Mouse (Mus musculus): ENCODE measurements around the gene Med14. TPM values are rescaled to one million over a fixed set of nuclear protein-coding genes. Genes with fewer than 3 reads are reported as not detected.

Gene Med14
- total and polyA plus RNA-seq, 2 experiments from 2014 or later = 9.2 to 31.8 TPM

DNA sequence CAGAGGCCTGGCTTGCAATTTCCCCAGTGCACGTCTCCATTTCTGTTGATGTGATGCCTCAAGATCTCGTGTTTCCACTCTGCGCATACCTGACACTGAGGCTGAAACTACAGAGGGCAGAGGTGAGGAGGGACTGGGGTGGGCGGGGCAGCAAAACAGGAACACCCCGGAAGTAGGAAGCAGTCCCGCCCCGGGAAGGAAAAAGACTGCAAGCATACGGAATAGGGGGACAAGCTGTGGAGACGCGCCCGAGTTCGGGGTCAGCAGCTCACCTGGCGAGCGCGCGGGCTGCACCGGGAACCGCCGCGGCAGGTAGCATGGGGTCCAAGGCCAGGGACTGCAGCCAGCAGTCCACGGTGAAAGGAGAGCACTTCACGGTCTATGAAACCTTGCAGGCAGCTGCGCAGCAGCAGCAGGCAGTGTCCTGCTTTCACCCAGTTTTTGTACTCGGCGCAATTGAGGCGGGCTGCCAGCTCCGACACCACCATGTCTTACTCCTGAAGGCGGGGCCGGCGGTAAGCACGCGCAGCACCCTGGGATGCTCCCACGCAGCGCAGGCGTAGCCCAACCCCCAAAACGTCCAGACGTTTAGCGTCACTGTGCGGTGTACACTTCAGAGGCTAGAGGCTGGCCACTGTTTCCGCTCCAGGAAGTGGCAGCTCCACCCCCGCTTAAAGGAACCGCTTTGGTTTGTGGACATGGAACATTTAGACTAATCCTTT is 88.7 kb downstream of the Med14 start, which contains the start of gene 1810030O07Rik:
TSS of gene 1810030O07Rik (minus strand) at position 615 of the 722 bp plus-strand sequence.
- Histone ChIP-seq H3K9ac (peak within 1 kb of the TSS; percentile 64), H3K4me1 (ENCODE audit: insufficient read depth) (no peaks in the 10 kb centered on the region), H3K4me2 (ENCODE audit: low read depth) (peak within 1 kb of the TSS; percentile 49), H3K27me3 (ENCODE audit: insufficient read depth, low read length) (no peaks in the 10 kb centered on the region), H3K4me3 (ENCODE audit: low read depth, low read length) (peak within 1 kb of the TSS; percentile 60), H3K27ac (ENCODE audit: low read depth, low read length) (peak within 1 kb of the TSS; percentile 85), H3K9me3 (ENCODE audit: low read length) (no peaks in the 10 kb centered on the region), H3K36me3 (ENCODE audit: insufficient read depth) (peaks cover 3% of the 10 kb centered on the region; the same call in 1 of the 2 replicates)
- no peak for TF ChIP-seq CTCF (IDR thresholded peaks at IDR 0.05; ENCODE audit: low read depth)
- 12% methylated on average over 42 of the region's 42 CpGs for WGBS
- ATAC-seq (peak; percentile 100), DNase-seq (peak; percentile 91)

DNA sequence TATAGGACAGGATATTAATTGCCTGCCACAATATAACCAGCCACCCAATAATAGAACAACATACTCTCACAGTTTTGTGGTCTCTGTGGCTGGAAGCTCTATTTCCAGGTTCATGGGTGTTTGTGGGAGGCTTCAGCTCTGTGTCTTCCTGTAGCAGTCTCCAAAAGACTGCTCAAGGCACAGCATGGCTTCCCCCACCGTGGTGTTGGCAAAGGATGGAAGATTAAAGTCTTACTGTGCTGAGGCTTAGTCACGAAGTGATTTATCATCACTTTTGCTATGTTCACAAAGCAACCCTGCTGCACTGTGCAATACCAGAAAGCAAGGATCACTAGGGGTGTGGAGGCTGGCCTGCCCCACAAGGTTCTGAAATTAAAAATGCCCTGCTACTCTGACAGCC is 108.0 kb downstream of the Med14 start:
- no peak overlapping the region for H3K27ac ChIP-seq (ENCODE audit: low read depth, low read length)
- no peak for TF ChIP-seq CTCF (IDR thresholded peaks at IDR 0.05; ENCODE audit: low read depth)
- no peaks in the 10 kb centered on the region for H3K9me3 ChIP-seq (ENCODE audit: low read length)
- no peaks in the 10 kb centered on the region for H3K4me1 ChIP-seq (ENCODE audit: insufficient read depth)
- H3K9ac ChIP-seq = no peak overlapping the region
- H3K4me2 ChIP-seq (ENCODE audit: low read depth) = no peak overlapping the region
- no peaks in the 10 kb centered on the region; the same call in 1 of the 2 replicates for H3K36me3 ChIP-seq (ENCODE audit: insufficient read depth)
- ATAC-seq = no peak
- no peak for DNase-seq
- H3K4me3 ChIP-seq (ENCODE audit: low read depth, low read length) = no peak overlapping the region
- WGBS = 66% methylated on average over 2 of the region's 2 CpGs
- H3K27me3 ChIP-seq (ENCODE audit: insufficient read depth, low read length) = no peaks in the 10 kb centered on the region

DNA sequence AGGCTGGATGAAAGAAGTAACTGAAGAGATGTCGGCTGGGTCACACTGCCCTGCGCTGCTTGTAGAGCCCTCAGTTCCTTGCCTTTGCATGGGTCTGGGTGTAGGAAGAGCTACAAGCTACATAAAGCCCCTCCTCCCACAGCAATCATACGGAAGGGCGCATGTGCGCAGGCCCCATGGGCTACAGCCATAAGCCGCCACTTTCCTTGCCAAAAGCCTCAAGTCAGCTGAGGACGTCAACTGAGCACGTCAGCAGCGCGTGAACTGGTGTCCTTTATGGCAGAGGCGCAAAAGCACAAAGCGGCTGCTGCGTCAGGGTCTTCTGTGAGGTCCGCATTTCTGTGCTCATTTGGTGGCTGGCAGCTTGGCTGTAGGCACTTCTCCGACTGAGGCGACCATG is 110.0 kb downstream of the Med14 start:
- Histone ChIP-seq H3K4me2 (ENCODE audit: low read depth) (no peak overlapping the region), H3K9ac (no peak overlapping the region), H3K4me3 (ENCODE audit: low read depth, low read length) (no peak overlapping the region), H3K36me3 (ENCODE audit: insufficient read depth) (no peaks in the 10 kb centered on the region), H3K27ac (ENCODE audit: low read depth, low read length) (no peak overlapping the region), H3K27me3 (ENCODE audit: insufficient read depth, low read length) (no peaks in the 10 kb centered on the region), H3K4me1 (ENCODE audit: insufficient read depth) (no peaks in the 10 kb centered on the region), H3K9me3 (ENCODE audit: low read length) (no peaks in the 10 kb centered on the region)
- ATAC-seq = no peak
- TF ChIP-seq CTCF (IDR thresholded peaks at IDR 0.05; ENCODE audit: low read depth) = no peak
- WGBS = 89% methylated on average over 16 of the region's 16 CpGs
- no peak for DNase-seq

DNA sequence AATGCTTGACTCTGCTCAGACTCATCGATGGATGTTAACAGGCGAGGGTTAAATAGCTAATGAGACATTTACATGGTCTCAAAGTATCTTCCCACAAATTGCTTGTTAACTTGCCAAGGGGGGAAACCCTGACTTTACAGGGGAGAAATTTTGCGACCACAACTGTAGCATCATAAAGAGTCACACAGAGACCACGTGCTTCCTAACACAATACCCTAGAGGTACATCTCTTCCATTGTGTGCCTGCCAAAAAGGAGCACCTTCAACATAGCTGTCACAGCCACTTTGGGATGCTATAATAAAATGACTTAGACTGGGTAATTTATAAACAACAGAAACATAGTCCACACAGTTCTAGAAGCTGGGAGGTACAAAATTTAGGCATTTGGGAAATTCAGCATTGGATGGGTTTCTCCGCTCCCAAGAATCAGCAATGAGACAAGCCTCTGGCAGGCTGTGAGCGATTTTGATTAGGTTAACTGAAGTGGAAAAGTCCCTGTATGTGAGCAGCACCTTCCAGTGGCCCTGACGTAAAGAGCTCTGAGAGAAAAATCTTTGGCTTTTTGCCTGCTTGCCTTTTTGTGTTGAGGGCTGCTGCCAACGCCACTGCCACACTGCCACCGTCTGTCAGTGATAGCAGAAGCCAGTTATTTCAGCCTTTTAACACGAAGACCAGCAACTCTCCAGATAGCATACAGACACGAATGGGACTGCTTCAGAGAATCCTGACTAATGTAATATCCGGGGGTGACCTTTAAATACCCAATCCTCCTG is 116.2 kb downstream of the Med14 start:
- no peaks in the 10 kb centered on the region for H3K36me3 ChIP-seq (ENCODE audit: insufficient read depth)
- 43% methylated on average over 12 of the region's 12 CpGs for WGBS
- H3K4me1 ChIP-seq (ENCODE audit: insufficient read depth) = no peaks in the 10 kb centered on the region
- H3K4me3 ChIP-seq (ENCODE audit: low read depth, low read length) = no peak overlapping the region
- no peaks in the 10 kb centered on the region for H3K27me3 ChIP-seq (ENCODE audit: insufficient read depth, low read length)
- peak; percentile 40 for TF ChIP-seq CTCF (IDR thresholded peaks at IDR 0.05; ENCODE audit: low read depth)
- no peak overlapping the region for H3K9ac ChIP-seq
- H3K4me2 ChIP-seq (ENCODE audit: low read depth) = no peak overlapping the region
- H3K9me3 ChIP-seq (ENCODE audit: low read length) = no peaks in the 10 kb centered on the region
- peak; percentile 67 for ATAC-seq
- DNase-seq = peak; percentile 63
- no peak overlapping the region for H3K27ac ChIP-seq (ENCODE audit: low read depth, low read length)

DNA sequence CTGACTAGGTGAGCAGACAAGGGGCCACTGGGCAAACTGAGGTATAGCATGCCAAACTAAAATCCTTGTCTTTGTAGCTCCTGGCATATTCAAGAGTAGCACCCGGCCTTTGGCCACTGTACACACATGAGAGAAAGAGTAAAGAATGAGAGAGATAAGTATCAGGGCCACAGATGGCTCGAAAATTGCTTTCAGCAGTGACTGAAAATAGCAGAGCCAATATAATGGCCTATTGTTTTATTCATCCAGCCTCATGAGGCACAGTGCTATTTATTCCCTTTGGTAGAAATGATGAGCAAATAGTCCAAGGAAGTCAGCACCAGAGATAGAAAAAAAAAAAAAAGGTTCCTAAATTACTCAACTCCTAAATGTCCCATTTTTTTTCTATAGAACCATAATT is 116.9 kb downstream of the Med14 start:
- no peak overlapping the region for H3K27ac ChIP-seq (ENCODE audit: low read depth, low read length)

More for the DNA sequence above, 116.9 kb downstream of the Med14 start:
- WGBS = 40% methylated on average over 2 of the region's 2 CpGs
- Histone ChIP-seq H3K4me3 (ENCODE audit: low read depth, low read length) (no peak overlapping the region), H3K36me3 (ENCODE audit: insufficient read depth) (no peaks in the 10 kb centered on the region), H3K4me1 (ENCODE audit: insufficient read depth) (no peaks in the 10 kb centered on the region), H3K4me2 (ENCODE audit: low read depth) (no peak overlapping the region), H3K9ac (no peak overlapping the region), H3K27me3 (ENCODE audit: insufficient read depth, low read length) (no peaks in the 10 kb centered on the region), H3K9me3 (ENCODE audit: low read length) (no peaks in the 10 kb centered on the region)
- TF ChIP-seq CTCF (IDR thresholded peaks at IDR 0.05; ENCODE audit: low read depth) = no peak
- ATAC-seq = no peak
- no peak for DNase-seq

Other genes starting within 250 kb of the Med14 start
- gene Atp6ap2, start 174.3 kb downstream of the Med14 start, total RNA-seq (2014; rRNA removed) = 146 and 154 TPM in 2 replicates
- 191 and 228 TPM in 2 replicates for gene Atp6ap2, start 174.3 kb downstream of the Med14 start, polyA plus RNA-seq (2015; fragmentation: Nextera tagmentation; extraction: Ambion mirVana)
- gene 1810030O07Rik, start 88.4 kb downstream of the Med14 start, total RNA-seq (2014; rRNA removed) = 17.5 and 22.2 TPM in 2 replicates
- 17.6 and 21.5 TPM in 2 replicates for gene 1810030O07Rik, start 88.4 kb downstream of the Med14 start, polyA plus RNA-seq (2015; fragmentation: Nextera tagmentation; extraction: Ambion mirVana)